Mouse (Mus musculus): ENCODE measurements at regions not wholly inside any gene's neighbourhood (a gene's known extent, or its start where the extent isn't known, plus 50 kb on each side); places are given as distances from the start of the nearest gene placed in this dataset.

GRCm38 (mm10) chr14:114790946-114791830 lies 300.8 kb upstream of the Gpc5 start:
- intact Hi-C loops (cut with DNase I): no loop called here

GRCm38 (mm10) chr14:114791831-114792224 lies 300.2 kb upstream of the Gpc5 start:
- intact Hi-C loops (cut with DNase I): no loop called here

More at GRCm38 (mm10) chr14:114790946-114791830, 300.8 kb upstream of the Gpc5 start:
- peak; percentile 83 to 89 for DNase-seq (ENCODE audit: low spot score in 2 of 2)

GRCm38 (mm10) chr14:114804643-114805042 lies 287.4 kb upstream of the Gpc5 start:
- DNase-seq (ENCODE audit: low spot score in 2 of 2): no peak
- intact Hi-C loops (cut with DNase I): no loop called here

More at GRCm38 (mm10) chr14:114791831-114792224, 300.2 kb upstream of the Gpc5 start:
- DNase-seq (ENCODE audit: low spot score in 2 of 2): no peak

- no peak for DNase-seq (ENCODE audit: low spot score in 2 of 2)
- intact Hi-C loops (cut with DNase I): no loop called here
Observed at GRCm38 (mm10) chr14:114808621-114809020, 283.4 kb upstream of the Gpc5 start.

GRCm38 (mm10) chr14:114820677-114821076 lies 271.3 kb upstream of the Gpc5 start:
- no peak for DNase-seq (ENCODE audit: low spot score in 2 of 2)
- intact Hi-C loops (cut with DNase I): no loop called here

GRCm38 (mm10) chr14:114821098-114821594 lies 270.9 kb upstream of the Gpc5 start:
- DNase-seq (ENCODE audit: low spot score in 2 of 2): no peak
- intact Hi-C loops (cut with DNase I): no loop called here

- no peak for DNase-seq (ENCODE audit: low spot score in 2 of 2)
- intact Hi-C loops (cut with DNase I): no loop called here
Observed at GRCm38 (mm10) chr14:114821672-114822071, 270.3 kb upstream of the Gpc5 start.

GRCm38 (mm10) chr14:114826662-114827321 lies 265.2 kb upstream of the Gpc5 start:
- intact Hi-C loops (cut with DNase I): no loop called here
- no peak for DNase-seq (ENCODE audit: low spot score in 2 of 2)

- no peak for DNase-seq (ENCODE audit: low spot score in 2 of 2)
- intact Hi-C loops (cut with DNase I): no loop called here
Observed at GRCm38 (mm10) chr14:114829310-114829709, 262.7 kb upstream of the Gpc5 start.

GRCm38 (mm10) chr14:114832987-114833386 lies 259.0 kb upstream of the Gpc5 start:
- intact Hi-C loops (cut with DNase I): no loop called here
- no peak for DNase-seq (ENCODE audit: low spot score in 2 of 2)

GRCm38 (mm10) chr14:114836723-114837349 lies 255.2 kb upstream of the Gpc5 start:
- DNase-seq (ENCODE audit: low spot score in 2 of 2): no peak
- intact Hi-C loops (cut with DNase I): no loop called here

GRCm38 (mm10) chr14:114837652-114838276 lies 254.3 kb upstream of the Gpc5 start:
- intact Hi-C loops (cut with DNase I): no loop called here
- no peak for DNase-seq (ENCODE audit: low spot score in 2 of 2)

- DNase-seq (ENCODE audit: low spot score in 2 of 2): no peak
- intact Hi-C loops (cut with DNase I): no loop called here
Observed at GRCm38 (mm10) chr14:114839340-114839903, 252.6 kb upstream of the Gpc5 start.

GRCm38 (mm10) chr14:114840766-114841165 lies 251.2 kb upstream of the Gpc5 start:
- DNase-seq (ENCODE audit: low spot score in 2 of 2): no peak
- intact Hi-C loops (cut with DNase I): no loop called here

- intact Hi-C loops (cut with DNase I): no loop called here
- DNase-seq (ENCODE audit: low spot score in 2 of 2): no peak
Observed at GRCm38 (mm10) chr14:114841552-114841951, 250.5 kb upstream of the Gpc5 start.

- intact Hi-C loops (cut with DNase I): no loop called here
Observed at GRCm38 (mm10) chr14:114842327-114842726, 249.7 kb upstream of the Gpc5 start.

GRCm38 (mm10) chr14:114843105-114843743 lies 248.8 kb upstream of the Gpc5 start:
- DNase-seq (ENCODE audit: low spot score in 2 of 2): no peak
- intact Hi-C loops (cut with DNase I): no loop called here

More at GRCm38 (mm10) chr14:114842327-114842726, 249.7 kb upstream of the Gpc5 start:
- no peak for DNase-seq (ENCODE audit: low spot score in 2 of 2)

GRCm38 (mm10) chr14:114854324-114855054 lies 237.5 kb upstream of the Gpc5 start:
- intact Hi-C loops (cut with DNase I): no loop called here
- peak in 1 of 2 experiments; percentile 40 for DNase-seq (ENCODE audit: low spot score in 2 of 2)
